Mouse (Mus musculus): ENCODE data around the gene 6030468B19Rik. TPM values are rescaled to one million over a fixed set of nuclear protein-coding genes. Genes with fewer than 3 reads are reported as not detected.
"Not testable (repeated sequence)": the region's sequence is repeated elsewhere in the genome, so short reads cannot be mapped to it uniquely, and the experiment has no call there.

6030468B19Rik gene
- polyA plus RNA-seq, 1 experiment from 2014 or later = not detected

- H3K27me3 ChIP-seq (ENCODE audit: control insufficient read depth, insufficient read depth, low read length) = peaks cover 7% of the 10 kb centered on the region
- H3K4me3 ChIP-seq (ENCODE audit: low read depth, low read length) = no peak overlapping the region
- no peaks in the 10 kb centered on the region for H3K4me1 ChIP-seq (ENCODE audit: control insufficient read depth, insufficient read depth, low read length)
- no peak overlapping the region for H3K27ac ChIP-seq (ENCODE audit: low read depth, low read length)
- no peaks in the 10 kb centered on the region for H3K9me3 ChIP-seq (ENCODE audit: control insufficient read depth, low read length)
- no peak overlapping the region for H3K9ac ChIP-seq (replicated peaks; ENCODE audit: low read depth, low read length)
- no peak for ATAC-seq (ENCODE audit: low read depth)
- H3K4me2 ChIP-seq (ENCODE audit: low read depth, low read length) = no peak overlapping the region
- no peaks in the 10 kb centered on the region for H3K36me3 ChIP-seq (ENCODE audit: control insufficient read depth, insufficient read depth, low read length)
- 91% methylated on average over 6 of the region's 6 CpGs for WGBS
These were observed 9.3 kb downstream of the 6030468B19Rik start for GRCm38 (mm10) chr11:117806781-117807180.

DNA sequence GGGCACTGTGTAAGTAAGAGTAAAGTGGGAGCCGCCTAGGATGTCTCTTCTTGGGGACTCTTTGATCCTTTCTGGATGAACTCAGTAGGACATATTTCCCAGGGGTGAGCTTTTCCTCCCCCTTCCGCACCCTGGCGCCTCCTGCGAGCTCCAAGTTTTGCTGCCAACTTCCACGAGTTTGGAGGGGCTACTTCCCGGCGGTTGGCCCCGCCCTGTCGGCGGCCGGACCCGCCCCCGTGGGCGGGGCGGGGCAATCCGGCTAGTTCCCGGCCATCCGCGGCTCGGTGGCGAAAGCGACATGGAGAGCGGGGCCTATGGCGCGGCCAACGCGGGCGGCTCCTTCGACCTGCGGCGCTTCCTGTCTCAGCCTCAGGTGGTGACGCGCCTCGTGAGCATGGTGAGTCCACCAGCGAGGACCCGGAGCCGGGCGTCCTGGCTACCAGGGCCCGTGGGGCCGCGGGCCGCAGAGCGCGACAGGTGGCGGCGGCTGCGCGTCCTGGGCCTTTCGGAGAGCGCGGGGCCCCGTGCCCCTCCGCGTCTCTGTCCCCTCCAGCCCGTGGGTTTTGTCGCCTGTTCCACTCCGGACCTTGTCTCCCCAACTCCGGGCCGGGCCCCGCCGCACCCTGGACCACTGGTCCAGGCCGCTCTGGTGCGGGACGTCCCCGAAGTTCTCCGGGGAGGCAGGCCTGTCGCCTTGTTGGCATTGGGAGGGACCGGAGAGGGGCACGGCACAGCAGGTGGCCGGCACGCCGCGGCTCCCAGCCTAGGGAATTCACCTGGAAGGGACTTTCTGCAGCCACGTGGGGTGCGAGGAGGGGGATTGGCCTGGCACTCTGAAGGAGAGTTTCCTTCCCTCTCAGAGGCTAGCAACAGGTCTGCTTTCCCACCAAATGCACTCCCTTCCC is 12.2 kb downstream of the 6030468B19Rik start, which contains the start of the genes Gm20708 and Syngr2:
Gene Gm20708, plus strand, starts transcription at position 262 of the 905 bp plus-strand sequence.
Gene Syngr2, plus strand, starts transcription at position 262 of the 905 bp plus-strand sequence.
- ATAC-seq (ENCODE audit: low read depth) = peak; percentile 66; the same call in 1 of the 2 replicates
- H3K4me1 ChIP-seq (ENCODE audit: control insufficient read depth, insufficient read depth, low read length) = no peaks in the 10 kb centered on the region
- H3K27ac ChIP-seq (ENCODE audit: low read depth, low read length) = no peak within 1 kb of the TSS
- H3K9ac ChIP-seq (replicated peaks; ENCODE audit: low read depth, low read length) = peak within 1 kb of the TSS; percentile 46
- under 1% methylated on average over 56 of the region's 75 CpGs for WGBS
- no peaks in the 10 kb centered on the region for H3K9me3 ChIP-seq (ENCODE audit: control insufficient read depth, low read length)
- H3K4me2 ChIP-seq (ENCODE audit: low read depth, low read length) = peak within 1 kb of the TSS; percentile 78
- peaks cover 7% of the 10 kb centered on the region for H3K27me3 ChIP-seq (ENCODE audit: control insufficient read depth, insufficient read depth, low read length)
- no peaks in the 10 kb centered on the region for H3K36me3 ChIP-seq (ENCODE audit: control insufficient read depth, insufficient read depth, low read length)
- peak within 1 kb of the TSS; percentile 52 for H3K4me3 ChIP-seq (ENCODE audit: low read depth, low read length)

- no peak overlapping the region for H3K27ac ChIP-seq (ENCODE audit: low read depth, low read length)
- H3K27me3 ChIP-seq (ENCODE audit: control insufficient read depth, insufficient read depth, low read length) = peaks cover 7% of the 10 kb centered on the region
- no peak overlapping the region for H3K9ac ChIP-seq (replicated peaks; ENCODE audit: low read depth, low read length)
- H3K4me3 ChIP-seq (ENCODE audit: low read depth, low read length) = peak overlapping the region; percentile 52
- H3K36me3 ChIP-seq (ENCODE audit: control insufficient read depth, insufficient read depth, low read length) = no peaks in the 10 kb centered on the region
- peak overlapping the region; percentile 78 for H3K4me2 ChIP-seq (ENCODE audit: low read depth, low read length)
- WGBS = under 1% methylated on average over 21 of the region's 21 CpGs
- peak; percentile 76; the same call in 1 of the 2 replicates for ATAC-seq (ENCODE audit: low read depth)
- H3K4me1 ChIP-seq (ENCODE audit: control insufficient read depth, insufficient read depth, low read length) = no peaks in the 10 kb centered on the region
- H3K9me3 ChIP-seq (ENCODE audit: control insufficient read depth, low read length) = no peaks in the 10 kb centered on the region
These were observed 13.1 kb downstream of the 6030468B19Rik start for GRCm38 (mm10) chr11:117810401-117811046.

DNA sequence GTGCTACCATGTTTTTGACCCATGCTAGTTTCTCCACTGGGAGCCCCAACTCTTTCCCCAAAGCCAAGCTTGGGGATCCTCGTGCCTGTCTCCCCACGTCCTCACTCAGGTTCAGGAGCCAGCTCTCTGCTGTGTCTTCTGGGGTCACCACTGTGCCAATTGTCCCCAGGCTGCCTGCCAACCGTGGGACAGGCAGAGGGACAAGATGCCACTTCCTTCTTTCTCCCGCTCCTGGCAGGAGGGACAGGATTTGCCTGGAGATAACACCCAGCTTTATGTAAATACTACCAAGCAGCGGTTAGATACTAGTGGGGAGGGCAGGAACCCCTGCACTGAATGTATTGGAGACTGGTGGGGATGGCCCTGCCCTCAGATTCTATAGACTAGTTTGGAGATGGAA is 16.4 kb downstream of the 6030468B19Rik start:
- H3K27ac ChIP-seq (ENCODE audit: low read depth, low read length) = no peak overlapping the region

GRCm38 (mm10) chr11:117814704-117815366 is 17.4 kb downstream of the 6030468B19Rik start:
- 91% methylated on average over 6 of the region's 6 CpGs for WGBS
- H3K27me3 ChIP-seq (ENCODE audit: control insufficient read depth, insufficient read depth, low read length) = peaks cover 3% of the 10 kb centered on the region; the same call in 1 of the 2 replicates
- H3K9ac ChIP-seq (replicated peaks; ENCODE audit: low read depth, low read length) = no peak overlapping the region
- no peak overlapping the region for H3K4me3 ChIP-seq (ENCODE audit: low read depth, low read length)
- ATAC-seq (ENCODE audit: low read depth) = no peak
- no peaks in the 10 kb centered on the region for H3K36me3 ChIP-seq (ENCODE audit: control insufficient read depth, insufficient read depth, low read length)
- no peak overlapping the region for H3K4me2 ChIP-seq (ENCODE audit: low read depth, low read length)
- H3K9me3 ChIP-seq (ENCODE audit: control insufficient read depth, low read length) = no peaks in the 10 kb centered on the region
- H3K27ac ChIP-seq (ENCODE audit: low read depth, low read length) = no peak overlapping the region
- H3K4me1 ChIP-seq (ENCODE audit: control insufficient read depth, insufficient read depth, low read length) = no peaks in the 10 kb centered on the region

More for the DNA sequence above, 16.4 kb downstream of the 6030468B19Rik start:
- Histone ChIP-seq H3K36me3 (ENCODE audit: control insufficient read depth, insufficient read depth, low read length) (no peaks in the 10 kb centered on the region), H3K4me1 (ENCODE audit: control insufficient read depth, insufficient read depth, low read length) (no peaks in the 10 kb centered on the region), H3K27me3 (ENCODE audit: control insufficient read depth, insufficient read depth, low read length) (peaks cover 7% of the 10 kb centered on the region), H3K4me2 (ENCODE audit: low read depth, low read length) (no peak overlapping the region), H3K9me3 (ENCODE audit: control insufficient read depth, low read length) (no peaks in the 10 kb centered on the region), H3K4me3 (ENCODE audit: low read depth, low read length) (no peak overlapping the region), H3K9ac (replicated peaks; ENCODE audit: low read depth, low read length) (no peak overlapping the region)
- 80% methylated on average over 5 of the region's 5 CpGs for WGBS
- no peak for ATAC-seq (ENCODE audit: low read depth)

- not testable (repeated sequence) for H3K4me1 ChIP-seq (ENCODE audit: control insufficient read depth, insufficient read depth, low read length); H3K4me3 ChIP-seq (ENCODE audit: low read depth, low read length); H3K9ac ChIP-seq (replicated peaks; ENCODE audit: low read depth, low read length); H3K36me3 ChIP-seq (ENCODE audit: control insufficient read depth, insufficient read depth, low read length); H3K27me3 ChIP-seq (ENCODE audit: control insufficient read depth, insufficient read depth, low read length); H3K9me3 ChIP-seq (ENCODE audit: control insufficient read depth, low read length); H3K4me2 ChIP-seq (ENCODE audit: low read depth, low read length); ATAC-seq (ENCODE audit: low read depth); H3K27ac ChIP-seq (ENCODE audit: low read depth, low read length)
- WGBS = 94% methylated on average over 9 of the region's 9 CpGs
These were observed 18.4 kb downstream of the 6030468B19Rik start for GRCm38 (mm10) chr11:117815850-117816249.

DNA sequence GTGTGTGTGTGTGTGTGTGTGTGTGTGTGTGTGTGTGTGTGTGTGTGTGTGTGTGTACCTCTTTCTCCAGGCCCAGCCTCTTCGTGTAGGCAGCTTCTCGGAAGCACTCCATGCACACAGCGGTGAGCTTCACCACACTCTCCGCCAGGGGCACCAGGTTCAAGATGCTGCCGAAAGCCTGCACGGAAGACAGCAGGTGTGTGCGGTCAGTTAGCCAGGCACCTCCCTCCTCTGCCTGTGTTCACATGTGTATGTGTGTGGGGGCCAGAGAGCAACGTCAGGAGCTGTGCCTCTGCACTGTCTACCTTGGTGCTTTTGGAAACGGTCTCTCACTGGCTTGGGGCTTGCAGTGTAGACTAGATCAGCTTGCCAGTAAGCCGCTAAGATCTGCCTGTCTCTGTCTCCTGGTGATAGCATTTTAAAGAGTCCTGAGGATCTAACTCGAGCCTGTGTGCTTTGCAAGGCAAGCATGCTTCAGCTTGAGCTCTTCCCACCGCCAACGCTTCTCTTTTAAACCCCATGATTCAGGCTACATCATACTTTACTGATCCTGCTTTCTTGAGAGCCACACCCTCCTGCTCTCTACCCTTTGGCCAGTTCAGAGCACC is 19.0 kb downstream of the 6030468B19Rik start:
- H3K4me2 ChIP-seq (ENCODE audit: low read depth, low read length) = no peak overlapping the region
- WGBS = 91% methylated on average over 11 of the region's 13 CpGs
- H3K4me3 ChIP-seq (ENCODE audit: low read depth, low read length) = no peak overlapping the region
- no peaks in the 10 kb centered on the region for H3K36me3 ChIP-seq (ENCODE audit: control insufficient read depth, insufficient read depth, low read length)
- H3K9me3 ChIP-seq (ENCODE audit: control insufficient read depth, low read length) = no peaks in the 10 kb centered on the region
- no peak for ATAC-seq (ENCODE audit: low read depth)
- no peak overlapping the region for H3K27ac ChIP-seq (ENCODE audit: low read depth, low read length)
- H3K4me1 ChIP-seq (ENCODE audit: control insufficient read depth, insufficient read depth, low read length) = no peaks in the 10 kb centered on the region
- no peak overlapping the region for H3K9ac ChIP-seq (replicated peaks; ENCODE audit: low read depth, low read length)
- no peaks in the 10 kb centered on the region for H3K27me3 ChIP-seq (ENCODE audit: control insufficient read depth, insufficient read depth, low read length)

- 60% methylated on average over 8 of the region's 8 CpGs for WGBS
- no peak for ATAC-seq (ENCODE audit: low read depth)
- H3K36me3 ChIP-seq (ENCODE audit: control insufficient read depth, insufficient read depth, low read length) = no peaks in the 10 kb centered on the region
- H3K4me3 ChIP-seq (ENCODE audit: low read depth, low read length) = no peak overlapping the region
- no peak overlapping the region for H3K9ac ChIP-seq (replicated peaks; ENCODE audit: low read depth, low read length)
- H3K4me1 ChIP-seq (ENCODE audit: control insufficient read depth, insufficient read depth, low read length) = 0 out of 2 replicates have a peak, but pooled peaks cover 3% of the 10 kb centered on the region
- H3K4me2 ChIP-seq (ENCODE audit: low read depth, low read length) = no peak overlapping the region
- H3K9me3 ChIP-seq (ENCODE audit: control insufficient read depth, low read length) = no peaks in the 10 kb centered on the region
- no peaks in the 10 kb centered on the region for H3K27me3 ChIP-seq (ENCODE audit: control insufficient read depth, insufficient read depth, low read length)
- H3K27ac ChIP-seq (ENCODE audit: low read depth, low read length) = no peak overlapping the region
These were observed 21.6 kb downstream of the 6030468B19Rik start for GRCm38 (mm10) chr11:117819095-117819494.

All from neural tube, embryonic 14.5 days (tissue).